Comparison of ENCODE assay signal across 8 mouse cellular contexts in the genomic region with DNA sequence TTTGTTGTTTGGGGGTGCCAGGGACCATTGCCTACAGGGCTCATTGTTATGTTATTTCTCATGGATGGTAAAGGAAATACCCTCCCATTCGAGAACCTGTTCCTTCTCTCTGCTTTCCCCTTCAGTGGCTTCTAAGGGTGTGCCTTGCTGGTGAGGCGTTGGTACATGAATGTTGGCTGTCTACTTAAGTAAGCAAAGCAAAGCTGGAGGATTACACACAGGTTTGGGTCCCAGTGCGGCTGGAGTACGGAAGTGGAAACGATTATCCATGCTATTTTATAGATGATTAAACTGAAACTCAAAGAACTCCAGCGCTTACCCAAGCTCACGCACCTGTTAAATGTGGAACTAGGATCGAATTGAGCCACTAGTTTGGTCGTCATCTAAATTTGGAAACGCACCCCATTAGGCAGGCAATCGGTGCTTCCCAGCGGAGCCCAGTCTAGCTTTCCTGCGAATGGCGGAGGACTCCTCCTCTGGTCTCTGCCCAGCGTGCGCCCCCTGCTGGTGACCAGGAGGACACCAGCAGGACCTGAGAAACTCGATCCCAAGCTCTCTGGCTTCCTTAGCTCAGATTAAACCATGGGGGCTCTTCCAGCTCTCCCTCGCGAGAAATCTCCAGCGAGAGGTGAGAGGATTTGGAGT. TPM values are rescaled to one million over a fixed set of nuclear protein-coding genes. Genes with fewer than 3 reads are reported as not detected.
DNase-seq lines count a peak whose midpoint lies in the region; TF ChIP-seq lines count a peak whose summit lies in the region.

No protein-coding gene starts in this region.

- no peak overlapping the region for H3K27ac ChIP-seq in cortical plate, adult 2 months (ENCODE audit: insufficient read depth, low read length)

- TF ChIP-seq POLR2A in cortical plate, adult 2 months (IDR thresholded peaks at IDR 0.05; ENCODE audit: extremely low read depth, insufficient read depth, low read length) = peak; percentile 53; the same call in 1 of the 2 replicates

- H3K4me1 ChIP-seq in cortical plate, adult 2 months (ENCODE audit: control insufficient read depth, insufficient read depth, low read length) = no peaks in the 10 kb centered on the region
- H3K4me1 ChIP-seq in megakaryocyte, embryonic 14.5 days = peaks cover 20% of the 10 kb centered on the region

- peak; percentile 29 for DNase-seq in adipocyte (ENCODE audit: low spot score)
- peak; percentile 91 for DNase-seq in gastrocnemius, postnatal 10 days
- DNase-seq in induced T-regulatory cell, adult 2 months (ENCODE audit: low read depth) = peak; percentile 80
- DNase-seq in left cerebral cortex, adult 8-10 months (ENCODE audit: low spot score in 2 of 2) = peak; percentile 48 to 67
- DNase-seq in right cerebral cortex, adult 2 months (ENCODE audit: low spot score in 2 of 2) = peak; percentile 83 to 84
- DNase-seq in urinary bladder, postnatal 10 days (ENCODE audit: low spot score) = peak; percentile 53

- no peaks in the 10 kb centered on the region for H3K36me3 ChIP-seq in megakaryocyte, embryonic 14.5 days (replicated peaks; ENCODE audit: low read length)

- no peaks in the 10 kb centered on the region for H3K9me3 ChIP-seq in megakaryocyte, embryonic 14.5 days

- peak overlapping the region; percentile 44 for H3K4me3 ChIP-seq in cortical plate, adult 2 months (ENCODE audit: insufficient read depth, low read length)
- H3K4me3 ChIP-seq in megakaryocyte, embryonic 14.5 days (replicated peaks) = peak overlapping the region; percentile 90

- peak; percentile 77 for TF ChIP-seq CTCF in cortical plate, adult 2 months (IDR thresholded peaks at IDR 0.05; ENCODE audit: extremely low read depth, insufficient read depth, low read length)

- peaks cover 82% of the 10 kb centered on the region for H3K27me3 ChIP-seq in megakaryocyte, embryonic 14.5 days (replicated peaks)

RNA-seq across cellular contexts. Expression of a gene that starts 5.3 kb away (rescaled TPM):
- polyA plus RNA-seq in cortical plate, adult 2 months (2012; rRNA removed) = 0.42 and 0.53 TPM in 2 replicates
- 1 to 10 TPM; 2.0 to 2.1 TPM for total RNA-seq in gastrocnemius, postnatal 10 days (2021)
- total RNA-seq in left cerebral cortex, adult 8-10 months (2022) = under 1 TPM; 0.16 to 0.94 (median 0.64) TPM
- polyA plus RNA-seq in megakaryocyte, embryonic 14.5 days (2012; ENCODE audit: insufficient read depth, low replicate concordance) = 0.58 TPM in 1 of 2 replicates, not detected in the other

Comparison
In these comparisons a context has a peak if more than half of its experiments do, and no peak if none do; other contexts are left out.
1. DNase-seq: peak in every context shown above with its lines; median percentile 91 in gastrocnemius, postnatal 10 days; 84 in right cerebral cortex, adult 2 months; 80 in induced T-regulatory cell, adult 2 months; 58 in left cerebral cortex, adult 8-10 months; 53 in urinary bladder, postnatal 10 days; 29 in adipocyte.